Mouse (Mus musculus): ENCODE data around the gene Cdhr3. TPM values are rescaled to one million over a fixed set of nuclear protein-coding genes. Genes with fewer than 3 reads are reported as not detected.

Gene Cdhr3
- polyA plus RNA-seq, 1 experiment = not detected

DNA sequence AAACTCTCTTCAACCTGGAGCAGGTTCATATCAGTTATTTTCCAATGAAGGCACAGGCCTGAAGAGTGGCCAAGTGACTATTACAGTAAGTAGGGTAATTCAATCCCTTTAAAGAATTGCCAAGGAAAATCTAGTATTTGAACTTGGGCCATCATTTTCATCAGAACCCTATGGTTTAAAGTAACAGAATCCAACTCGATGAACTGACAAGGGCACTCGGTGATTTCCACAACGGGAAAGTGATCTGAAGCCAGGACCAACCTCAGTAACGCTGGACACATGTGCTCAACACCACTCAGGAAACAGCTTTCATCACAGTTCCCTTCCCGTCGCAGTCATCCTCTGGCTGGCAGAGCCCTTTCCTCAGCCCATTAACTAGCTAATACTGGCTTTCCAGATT, 68.2 kb downstream of the Cdhr3 start:
- H3K27me3 ChIP-seq (ENCODE audit: control insufficient read depth, insufficient read depth, insufficient read length) = no peaks in the 10 kb centered on the region
- H3K79me2 ChIP-seq (ENCODE audit: control insufficient read depth, insufficient read depth) = no peaks in the 10 kb centered on the region
- no peak overlapping the region for H3K4me3 ChIP-seq (ENCODE audit: insufficient read depth, poor library complexity, severe bottlenecking)
- TF ChIP-seq CEBPB (IDR thresholded peaks at IDR 0.05; ENCODE audit: low read depth) (no peak), USF1 (IDR thresholded peaks at IDR 0.05; ENCODE audit: low read depth) (no peak), FOSL1 (IDR thresholded peaks at IDR 0.05; ENCODE audit: insufficient read depth, low read length, poor library complexity, severe bottlenecking) (no peak), MYOD1 (IDR thresholded peaks at IDR 0.05; ENCODE audit: control insufficient read depth, insufficient read length, low read depth) (no peak), CTCF (IDR thresholded peaks at IDR 0.05; ENCODE audit: control insufficient read depth, insufficient read depth, insufficient read length) (no peak), MAX (IDR thresholded peaks at IDR 0.05) (no peak), MYOG (IDR thresholded peaks at IDR 0.05; ENCODE audit: control insufficient read depth, extremely low read depth, insufficient read length) (no peak)
- no peak overlapping the region for H3ac ChIP-seq (ENCODE audit: control insufficient read depth, insufficient read length, low read depth)
- no peaks in the 10 kb centered on the region for H3K36me3 ChIP-seq (ENCODE audit: control insufficient read depth, insufficient read depth)
- no peaks in the 10 kb centered on the region for H3K79me3 ChIP-seq (ENCODE audit: low read depth)

GRCm38 (mm10) chr12:33021751-33022150, 70.9 kb downstream of the Cdhr3 start:
- Histone ChIP-seq H3K79me2 (ENCODE audit: control insufficient read depth, insufficient read depth) (no peaks in the 10 kb centered on the region), H3K4me3 (ENCODE audit: insufficient read depth, poor library complexity, severe bottlenecking) (no peak overlapping the region), H3K27me3 (ENCODE audit: control insufficient read depth, insufficient read depth, insufficient read length) (no peaks in the 10 kb centered on the region), H3K79me3 (ENCODE audit: low read depth) (no peaks in the 10 kb centered on the region), H3ac (ENCODE audit: control insufficient read depth, insufficient read length, low read depth) (no peak overlapping the region), H3K36me3 (ENCODE audit: control insufficient read depth, insufficient read depth) (no peaks in the 10 kb centered on the region)
- no peak for TF ChIP-seq FOSL1 (IDR thresholded peaks at IDR 0.05; ENCODE audit: insufficient read depth, low read length, poor library complexity, severe bottlenecking)
- no peak for TF ChIP-seq CTCF (IDR thresholded peaks at IDR 0.05; ENCODE audit: control insufficient read depth, insufficient read depth, insufficient read length)
- no peak for TF ChIP-seq MYOD1 (IDR thresholded peaks at IDR 0.05; ENCODE audit: control insufficient read depth, insufficient read length, low read depth)
- TF ChIP-seq USF1 (IDR thresholded peaks at IDR 0.05; ENCODE audit: low read depth) = no peak
- TF ChIP-seq MYOG (IDR thresholded peaks at IDR 0.05; ENCODE audit: control insufficient read depth, extremely low read depth, insufficient read length) = no peak
- no peak for TF ChIP-seq CEBPB (IDR thresholded peaks at IDR 0.05; ENCODE audit: low read depth)
- TF ChIP-seq MAX (IDR thresholded peaks at IDR 0.05) = no peak

DNA sequence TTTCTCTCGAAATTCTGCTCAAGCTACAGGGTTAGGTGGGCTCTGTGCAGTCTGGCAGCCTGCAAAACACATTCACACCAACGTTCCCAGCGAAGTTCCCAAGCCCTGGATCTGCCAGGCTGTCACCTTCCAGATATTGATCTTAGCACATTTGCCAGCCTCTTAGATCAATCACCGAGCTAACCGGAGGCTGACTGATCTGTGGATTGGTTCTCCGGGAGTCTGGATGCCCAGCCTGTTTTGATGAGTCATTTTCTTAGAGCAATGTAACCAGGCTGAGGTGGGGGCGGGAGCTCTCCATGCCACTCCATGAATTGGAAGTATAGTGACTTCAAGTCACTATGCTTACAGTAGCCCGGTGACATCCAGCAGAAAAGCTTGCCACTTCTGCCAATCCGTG, 71.5 kb downstream of the Cdhr3 start:
- Histone ChIP-seq H3K4me3 (ENCODE audit: insufficient read depth, poor library complexity, severe bottlenecking) (no peak overlapping the region), H3ac (ENCODE audit: control insufficient read depth, insufficient read length, low read depth) (no peak overlapping the region), H3K27me3 (ENCODE audit: control insufficient read depth, insufficient read depth, insufficient read length) (no peaks in the 10 kb centered on the region), H3K36me3 (ENCODE audit: control insufficient read depth, insufficient read depth) (no peaks in the 10 kb centered on the region), H3K79me2 (ENCODE audit: control insufficient read depth, insufficient read depth) (no peaks in the 10 kb centered on the region), H3K79me3 (ENCODE audit: low read depth) (no peaks in the 10 kb centered on the region)
- TF ChIP-seq USF1 (IDR thresholded peaks at IDR 0.05; ENCODE audit: low read depth) (no peak), FOSL1 (IDR thresholded peaks at IDR 0.05; ENCODE audit: insufficient read depth, low read length, poor library complexity, severe bottlenecking) (no peak), CTCF (IDR thresholded peaks at IDR 0.05; ENCODE audit: control insufficient read depth, insufficient read depth, insufficient read length) (no peak), MYOG (IDR thresholded peaks at IDR 0.05; ENCODE audit: control insufficient read depth, extremely low read depth, insufficient read length) (no peak), CEBPB (IDR thresholded peaks at IDR 0.05; ENCODE audit: low read depth) (no peak), MYOD1 (IDR thresholded peaks at IDR 0.05; ENCODE audit: control insufficient read depth, insufficient read length, low read depth) (no peak), MAX (IDR thresholded peaks at IDR 0.05) (no peak)

GRCm38 (mm10) chr12:33020011-33020410, 72.7 kb downstream of the Cdhr3 start:
- no peaks in the 10 kb centered on the region for H3K79me3 ChIP-seq (ENCODE audit: low read depth)
- H3K36me3 ChIP-seq (ENCODE audit: control insufficient read depth, insufficient read depth) = no peaks in the 10 kb centered on the region
- H3K27me3 ChIP-seq (ENCODE audit: control insufficient read depth, insufficient read depth, insufficient read length) = no peaks in the 10 kb centered on the region
- TF ChIP-seq CEBPB (IDR thresholded peaks at IDR 0.05; ENCODE audit: low read depth) = no peak
- peak; percentile 41 for TF ChIP-seq FOSL1 (IDR thresholded peaks at IDR 0.05; ENCODE audit: insufficient read depth, low read length, poor library complexity, severe bottlenecking)
- peak; percentile 7 for TF ChIP-seq MYOD1 (IDR thresholded peaks at IDR 0.05; ENCODE audit: control insufficient read depth, insufficient read length, low read depth)
- no peak for TF ChIP-seq USF1 (IDR thresholded peaks at IDR 0.05; ENCODE audit: low read depth)
- no peak for TF ChIP-seq MYOG (IDR thresholded peaks at IDR 0.05; ENCODE audit: control insufficient read depth, extremely low read depth, insufficient read length)
- no peak for TF ChIP-seq CTCF (IDR thresholded peaks at IDR 0.05; ENCODE audit: control insufficient read depth, insufficient read depth, insufficient read length)
- TF ChIP-seq MAX (IDR thresholded peaks at IDR 0.05) = peak; percentile 41
- no peak overlapping the region for H3ac ChIP-seq (ENCODE audit: control insufficient read depth, insufficient read length, low read depth)
- H3K4me3 ChIP-seq (ENCODE audit: insufficient read depth, poor library complexity, severe bottlenecking) = no peak overlapping the region
- no peaks in the 10 kb centered on the region for H3K79me2 ChIP-seq (ENCODE audit: control insufficient read depth, insufficient read depth)

DNA sequence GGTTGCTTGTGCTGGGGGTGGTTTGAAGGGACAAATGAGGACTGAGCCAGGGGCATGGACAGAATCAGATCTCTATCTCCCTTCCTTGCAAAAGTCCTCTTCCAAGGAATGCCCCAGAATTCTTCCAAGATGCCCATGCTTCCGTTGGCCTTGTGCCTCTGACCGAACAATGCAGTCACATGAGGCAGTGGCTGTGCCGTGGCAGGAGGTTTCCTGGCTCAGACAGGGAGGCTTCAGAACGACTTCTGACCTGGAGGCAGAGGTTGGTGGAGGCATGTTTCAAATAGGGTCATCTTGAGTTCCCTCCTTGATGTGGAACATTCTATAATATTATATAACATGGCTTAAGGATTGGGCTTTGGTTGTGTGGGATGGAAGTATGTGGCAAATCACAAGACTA, 74.1 kb downstream of the Cdhr3 start:
- Histone ChIP-seq H3K36me3 (ENCODE audit: control insufficient read depth, insufficient read depth) (no peaks in the 10 kb centered on the region), H3K4me3 (ENCODE audit: insufficient read depth, poor library complexity, severe bottlenecking) (no peak overlapping the region), H3K79me3 (ENCODE audit: low read depth) (no peaks in the 10 kb centered on the region), H3ac (ENCODE audit: control insufficient read depth, insufficient read length, low read depth) (no peak overlapping the region), H3K27me3 (ENCODE audit: control insufficient read depth, insufficient read depth, insufficient read length) (no peaks in the 10 kb centered on the region), H3K79me2 (ENCODE audit: control insufficient read depth, insufficient read depth) (no peaks in the 10 kb centered on the region)
- TF ChIP-seq FOSL1 (IDR thresholded peaks at IDR 0.05; ENCODE audit: insufficient read depth, low read length, poor library complexity, severe bottlenecking) = no peak
- TF ChIP-seq MYOG (IDR thresholded peaks at IDR 0.05; ENCODE audit: control insufficient read depth, extremely low read depth, insufficient read length) = no peak
- no peak for TF ChIP-seq CEBPB (IDR thresholded peaks at IDR 0.05; ENCODE audit: low read depth)
- no peak for TF ChIP-seq MYOD1 (IDR thresholded peaks at IDR 0.05; ENCODE audit: control insufficient read depth, insufficient read length, low read depth)
- no peak for TF ChIP-seq CTCF (IDR thresholded peaks at IDR 0.05; ENCODE audit: control insufficient read depth, insufficient read depth, insufficient read length)
- no peak for TF ChIP-seq USF1 (IDR thresholded peaks at IDR 0.05; ENCODE audit: low read depth)
- no peak for TF ChIP-seq MAX (IDR thresholded peaks at IDR 0.05)

Data from C2C12 (cell line).